Mouse (Mus musculus) embryonic fibroblast, embryonic 13.5 days (primary cell): ENCODE results near the gene Olfr959.

ENCODE experiments used
- CTCF ChIP-seq: IDR thresholded peaks from 2 replicates; pipeline ENCODE4 v1.5.1; 2011; ENCODE audit warnings: mild to moderate bottlenecking, control low read depth, low read length, moderate library complexity, borderline replicate concordance; ENCODE audit not compliant: insufficient read depth
- POLR2A ChIP-seq: IDR thresholded peaks from 2 replicates; pipeline ENCODE4 v1.6.1; 2011; ENCODE audit warnings: low read depth, mild to moderate bottlenecking, control low read depth, low read length, moderate library complexity

DNA sequence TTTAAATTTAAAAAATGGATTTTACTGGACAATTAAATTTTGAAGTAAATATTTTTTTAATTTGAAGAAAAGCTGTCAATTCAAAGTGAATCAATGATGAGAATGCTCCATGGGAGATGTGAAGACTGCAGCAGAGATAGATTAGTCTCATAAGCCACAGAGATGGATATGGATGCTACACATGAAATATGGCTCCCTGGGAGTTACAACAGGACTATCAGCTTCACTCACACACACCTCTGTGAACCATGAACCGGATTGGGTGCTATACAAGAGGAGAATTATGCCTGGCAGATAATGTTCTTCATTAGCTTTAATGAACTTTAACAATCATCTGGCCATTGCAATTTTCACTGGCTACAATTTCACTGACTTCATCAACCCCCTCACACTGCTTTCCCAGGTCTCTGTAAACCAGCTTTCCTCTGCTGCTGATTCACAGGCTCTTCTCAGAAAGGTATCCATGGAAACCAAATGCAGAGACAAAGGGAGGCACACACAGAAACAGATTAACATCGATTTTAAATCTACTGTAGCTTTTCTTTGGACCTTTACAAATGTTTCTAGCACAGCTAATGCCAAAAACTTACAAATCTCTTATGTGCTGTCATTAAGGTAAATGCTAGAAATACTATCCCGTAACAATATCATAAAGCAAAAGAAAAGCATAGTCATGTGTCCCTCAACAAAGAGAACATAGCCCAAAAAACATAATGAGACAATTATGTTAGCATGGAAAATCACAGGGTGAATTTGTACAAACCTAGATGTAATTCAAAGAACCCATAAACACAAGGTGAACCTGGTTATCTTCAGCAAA, 17.6 kb downstream of the Olfr959 start:
- TF ChIP-seq CTCF (no peak), POLR2A (no peak)
